ENCODE assay signal across 28 mouse cellular contexts in the genomic region with DNA sequence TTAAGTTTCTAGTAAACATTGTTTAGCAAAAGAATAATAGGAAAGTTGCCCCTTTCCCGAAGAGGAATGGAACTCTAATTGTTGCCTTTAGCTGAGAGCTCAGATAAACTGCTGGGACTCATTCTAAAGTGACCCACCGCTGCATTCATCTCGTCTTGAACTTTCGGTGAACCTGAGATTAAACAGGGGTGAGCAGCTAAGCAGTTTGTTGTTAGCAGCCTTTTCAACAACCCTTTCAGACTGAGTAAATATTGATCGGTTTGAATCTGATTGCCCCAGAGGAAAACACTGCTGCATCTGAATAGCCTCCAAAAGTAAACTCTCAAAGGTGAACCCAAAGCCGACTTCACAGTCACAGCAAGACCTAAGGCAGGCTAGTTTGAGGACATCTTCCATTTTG. TPM values are rescaled to one million over a fixed set of nuclear protein-coding genes. Genes with fewer than 3 reads are reported as not detected.
DNase-seq lines count a peak whose midpoint lies in the region; ATAC-seq and TF ChIP-seq lines count a peak whose summit lies in the region.
"Had no signal": no experiment of that assay in that cellular context is flagged by ENCODE, and none has a peak within 500 bp of the region (broad histone marks: within the 10 kb centered on the region; RNA-seq: fewer than 3 reads in every experiment).

No protein-coding gene starts in this region.

- no peak overlapping the region for H3K4me2 ChIP-seq in hindbrain, embryonic 14.5 days (replicated peaks)
- H3K4me2 ChIP-seq in hindbrain, postnatal 0 days (ENCODE audit: low read depth, low read length), result no peak overlapping the region
- H3K4me2 ChIP-seq: heart, embryonic 12.5 days; hindbrain, embryonic 13.5 days; liver, embryonic 11.5 days; midbrain, embryonic 15.5 days had no signal

- TF ChIP-seq CTCF in hindbrain, postnatal 0 days (IDR thresholded peaks at IDR 0.05; ENCODE audit: low read depth), result no peak

- H3K4me1 ChIP-seq in hindbrain, embryonic 14.5 days (replicated peaks; ENCODE audit: control insufficient read depth, insufficient read depth, low read length), result peaks cover 5% of the 10 kb centered on the region; the same call in 1 of the 2 replicates
- no peaks in the 10 kb centered on the region for H3K4me1 ChIP-seq in hindbrain, postnatal 0 days (ENCODE audit: insufficient read depth, low read length)
- peaks cover 11% of the 10 kb centered on the region for H3K4me1 ChIP-seq in embryonic facial prominence, embryonic 10.5 days
- H3K4me1 ChIP-seq: heart, embryonic 12.5 days had no signal

- DNase-seq in hindbrain, embryonic 14.5 days (ENCODE audit: low spot score), result peak; percentile 25
- no peak for DNase-seq in hindbrain, postnatal 0 days (ENCODE audit: low spot score)
- peak; percentile 30 for DNase-seq in retina, embryonic 14.5 days (ENCODE audit: low spot score)
- no peak for DNase-seq in retina, postnatal 1 day
- peak; percentile 27 for DNase-seq in embryonic facial prominence, embryonic 10.5 days (ENCODE audit: low spot score)
- DNase-seq in cerebellum, adult 11 months, result no peak
- no peak for DNase-seq in gastrocnemius, postnatal 36 days
- DNase-seq: adrenal gland, postnatal 10 days; B cell, adult 2 months; cerebellum, adult 9-10 months; gastrocnemius, postnatal 10 days; heart, adult 18-20 months; heart, postnatal 10 days; kidney, adult 2 months; kidney, postnatal 10 days; lung, adult 18-20 months; thymus, postnatal 36 days had no signal

- WGBS in hindbrain, embryonic 14.5 days, result 5% methylated on average over 6 of the region's 6 CpGs
- WGBS in hindbrain, postnatal 0 days, result 10% methylated on average over 6 of the region's 6 CpGs
- WGBS in embryonic facial prominence, embryonic 10.5 days, result under 1% methylated on average over 6 of the region's 6 CpGs

- H3K27me3 ChIP-seq in hindbrain, embryonic 14.5 days (ENCODE audit: control insufficient read depth, insufficient read depth, low read length), result peaks cover 93% of the 10 kb centered on the region
- peaks cover 79% of the 10 kb centered on the region for H3K27me3 ChIP-seq in hindbrain, postnatal 0 days (ENCODE audit: insufficient read depth, low read length)
- peaks cover 100% of the 10 kb centered on the region for H3K27me3 ChIP-seq in embryonic facial prominence, embryonic 10.5 days (replicated peaks; ENCODE audit: low read depth, poor library complexity, severe bottlenecking)
- H3K27me3 ChIP-seq: CH12.LX had no signal

- intact Hi-C loops in gastrocnemius, postnatal 36 days (cut with DNase I), result no loop called here

- H3K36me3 ChIP-seq in hindbrain, embryonic 14.5 days (replicated peaks; ENCODE audit: control insufficient read depth, insufficient read depth), result no peaks in the 10 kb centered on the region
- no peaks in the 10 kb centered on the region for H3K36me3 ChIP-seq in hindbrain, postnatal 0 days (ENCODE audit: insufficient read depth, low read length)
- H3K36me3 ChIP-seq in embryonic facial prominence, embryonic 10.5 days (replicated peaks), result no peaks in the 10 kb centered on the region
- H3K36me3 ChIP-seq: heart, embryonic 12.5 days; hindbrain, embryonic 13.5 days; midbrain, embryonic 15.5 days had no signal

- ATAC-seq in hindbrain, embryonic 14.5 days (ENCODE audit: low FRiP score), result no peak
- ATAC-seq in hindbrain, postnatal 0 days, result no peak
- ATAC-seq: forebrain, embryonic 16.5 days; midbrain, embryonic 15.5 days had no signal

- H3K9ac ChIP-seq in hindbrain, embryonic 14.5 days, result no peak overlapping the region
- H3K9ac ChIP-seq in hindbrain, postnatal 0 days (replicated peaks; ENCODE audit: low read length), result no peak overlapping the region
- H3K9ac ChIP-seq: heart, embryonic 12.5 days; hindbrain, embryonic 13.5 days; midbrain, embryonic 15.5 days had no signal

- H3K4me3 ChIP-seq in hindbrain, embryonic 14.5 days (replicated peaks; ENCODE audit: low read length), result no peak overlapping the region
- no peak overlapping the region for H3K4me3 ChIP-seq in hindbrain, postnatal 0 days (ENCODE audit: low read length)
- H3K4me3 ChIP-seq in embryonic facial prominence, embryonic 10.5 days, result no peak overlapping the region
- H3K4me3 ChIP-seq: heart, embryonic 12.5 days; hindbrain, embryonic 13.5 days; left cerebral cortex, adult 2 months; midbrain, embryonic 15.5 days; myocyte had no signal

- H3K27ac ChIP-seq in hindbrain, embryonic 14.5 days, result no peak overlapping the region
- no peak overlapping the region for H3K27ac ChIP-seq in hindbrain, postnatal 0 days
- no peak overlapping the region for H3K27ac ChIP-seq in embryonic facial prominence, embryonic 10.5 days (replicated peaks)
- H3K27ac ChIP-seq: hindbrain, embryonic 13.5 days; left cerebral cortex, adult 2 months; midbrain, embryonic 15.5 days had no signal

- H3K9me3 ChIP-seq in hindbrain, embryonic 14.5 days (ENCODE audit: control insufficient read depth, low read length), result no peaks in the 10 kb centered on the region
- no peaks in the 10 kb centered on the region for H3K9me3 ChIP-seq in hindbrain, postnatal 0 days (ENCODE audit: low read length)
- H3K9me3 ChIP-seq in embryonic facial prominence, embryonic 10.5 days, result no peaks in the 10 kb centered on the region
- H3K9me3 ChIP-seq: hindbrain, embryonic 13.5 days; midbrain, embryonic 15.5 days had no signal

RNA-seq across cellular contexts. Expression of a gene that starts 4.8 kb away (rescaled TPM):
- 2.6 and 3.0 TPM in 2 replicates for polyA plus RNA-seq in hindbrain, embryonic 14.5 days (2014; fragmentation: Nextera tagmentation; extraction: Ambion mirVana)
- total RNA-seq in hindbrain, postnatal 0 days (2014; rRNA removed), result 1.1 and 3.7 TPM in 2 replicates
- 1.1 and 1.2 TPM in 2 replicates for polyA plus RNA-seq in hindbrain, postnatal 0 days (2015; fragmentation: Nextera tagmentation; extraction: Ambion mirVana)
- polyA plus RNA-seq in embryonic facial prominence, embryonic 10.5 days (2016; fragmentation: Nextera tagmentation; extraction: Ambion mirVana), result 0.57 and 0.62 TPM in 2 replicates
- total RNA-seq in gastrocnemius, postnatal 36 days (2021), result under 1 TPM; 0.13 to 0.15 TPM
- total RNA-seq: layer of hippocampus, postnatal 10 days; left cerebral cortex, adult 2 months; megakaryocyte, adult 5-6 weeks; MEL had no signal
- polyA plus RNA-seq: forebrain, embryonic 16.5 days had no signal

RNA-seq across cellular contexts. Expression of a gene that starts 11.4 kb away (rescaled TPM):
- polyA plus RNA-seq in hindbrain, embryonic 14.5 days (2014; fragmentation: Nextera tagmentation; extraction: Ambion mirVana), result 27.6 and 35.1 TPM in 2 replicates
- total RNA-seq in hindbrain, postnatal 0 days (2014; rRNA removed), result 20.3 and 24.3 TPM in 2 replicates
- 16.3 and 16.5 TPM in 2 replicates for polyA plus RNA-seq in hindbrain, postnatal 0 days (2015; fragmentation: Nextera tagmentation; extraction: Ambion mirVana)
- 8.7 and 16.7 TPM in 2 replicates for polyA plus RNA-seq in embryonic facial prominence, embryonic 10.5 days (2016; fragmentation: Nextera tagmentation; extraction: Ambion mirVana)
- under 1 TPM in 1 of 2 experiments, not detected in 1; 0.22 TPM for total RNA-seq in gastrocnemius, postnatal 36 days (2021)
- total RNA-seq: CH12.LX; layer of hippocampus, postnatal 10 days; left cerebral cortex, adult 2 months; megakaryocyte, adult 5-6 weeks; MEL had no signal
- polyA plus RNA-seq: forebrain, embryonic 16.5 days had no signal

RNA-seq across cellular contexts. Expression of a gene that starts 24.0 kb away (rescaled TPM):
- polyA plus RNA-seq in hindbrain, embryonic 14.5 days (2014; fragmentation: Nextera tagmentation; extraction: Ambion mirVana), result 4.1 and 5.0 TPM in 2 replicates
- total RNA-seq in hindbrain, postnatal 0 days (2014; rRNA removed), result 1.1 and 1.2 TPM in 2 replicates
- polyA plus RNA-seq in hindbrain, postnatal 0 days (2015; fragmentation: Nextera tagmentation; extraction: Ambion mirVana), result 1.3 and 1.5 TPM in 2 replicates
- polyA plus RNA-seq in embryonic facial prominence, embryonic 10.5 days (2016; fragmentation: Nextera tagmentation; extraction: Ambion mirVana), result 0.12 and 0.64 TPM in 2 replicates
- not detected for total RNA-seq in gastrocnemius, postnatal 36 days (2021)
- total RNA-seq: CH12.LX; heart, adult 18-20 months; layer of hippocampus, postnatal 10 days; left cerebral cortex, adult 2 months; megakaryocyte, adult 5-6 weeks; MEL had no signal
- polyA plus RNA-seq: forebrain, embryonic 16.5 days; midbrain, embryonic 15.5 days had no signal

RNA-seq across cellular contexts. Expression of a gene that starts 38.3 kb away (rescaled TPM):
- 19.7 and 22.5 TPM in 2 replicates for polyA plus RNA-seq in hindbrain, embryonic 14.5 days (2014; fragmentation: Nextera tagmentation; extraction: Ambion mirVana)
- 4.8 and 7.3 TPM in 2 replicates for total RNA-seq in hindbrain, postnatal 0 days (2014; rRNA removed)
- polyA plus RNA-seq in hindbrain, postnatal 0 days (2015; fragmentation: Nextera tagmentation; extraction: Ambion mirVana), result 10.5 and 12.0 TPM in 2 replicates
- polyA plus RNA-seq in embryonic facial prominence, embryonic 10.5 days (2016; fragmentation: Nextera tagmentation; extraction: Ambion mirVana), result 0.09 TPM in 1 of 2 replicates, not detected in the other
- total RNA-seq in gastrocnemius, postnatal 36 days (2021), result 1 to 10 TPM; 2.0 TPM
- total RNA-seq: CH12.LX; layer of hippocampus, postnatal 10 days; left cerebral cortex, adult 2 months; MEL had no signal
- polyA plus RNA-seq: forebrain, embryonic 16.5 days; midbrain, embryonic 15.5 days had no signal

RNA-seq across cellular contexts. Expression of a gene that starts 51.1 kb away (rescaled TPM):
- 175 and 180 TPM in 2 replicates for polyA plus RNA-seq in hindbrain, embryonic 14.5 days (2014; fragmentation: Nextera tagmentation; extraction: Ambion mirVana)
- total RNA-seq in hindbrain, postnatal 0 days (2014; rRNA removed), result 99.2 and 108 TPM in 2 replicates
- polyA plus RNA-seq in hindbrain, postnatal 0 days (2015; fragmentation: Nextera tagmentation; extraction: Ambion mirVana), result 81.7 and 89.4 TPM in 2 replicates
- 0.23 TPM in 1 of 2 replicates, not detected in the other for polyA plus RNA-seq in embryonic facial prominence, embryonic 10.5 days (2016; fragmentation: Nextera tagmentation; extraction: Ambion mirVana)
- total RNA-seq in gastrocnemius, postnatal 36 days (2021), result 1 to 10 TPM; 1.6 to 2.0 TPM
- total RNA-seq: layer of hippocampus, postnatal 10 days; left cerebral cortex, adult 2 months; MEL had no signal
- polyA plus RNA-seq: forebrain, embryonic 16.5 days; midbrain, embryonic 15.5 days had no signal

Comparison
In these comparisons a context has a peak if more than half of its experiments do, and no peak if none do; other contexts are left out.
1. DNase-seq: peak in hindbrain, embryonic 14.5 days (single experiment), retina, embryonic 14.5 days (single experiment) and embryonic facial prominence, embryonic 10.5 days (single experiment); none in hindbrain, postnatal 0 days (single experiment), retina, postnatal 1 day (single experiment), cerebellum, adult 11 months (single experiment) and gastrocnemius, postnatal 36 days (0 of 2).